Mouse (Mus musculus): ENCODE results near the gene Sned1.
"Not testable (repeated sequence)": the region's sequence is repeated elsewhere in the genome, so short reads cannot be mapped to it uniquely, and the experiment has no call there.

Sned1 gene

DNA sequence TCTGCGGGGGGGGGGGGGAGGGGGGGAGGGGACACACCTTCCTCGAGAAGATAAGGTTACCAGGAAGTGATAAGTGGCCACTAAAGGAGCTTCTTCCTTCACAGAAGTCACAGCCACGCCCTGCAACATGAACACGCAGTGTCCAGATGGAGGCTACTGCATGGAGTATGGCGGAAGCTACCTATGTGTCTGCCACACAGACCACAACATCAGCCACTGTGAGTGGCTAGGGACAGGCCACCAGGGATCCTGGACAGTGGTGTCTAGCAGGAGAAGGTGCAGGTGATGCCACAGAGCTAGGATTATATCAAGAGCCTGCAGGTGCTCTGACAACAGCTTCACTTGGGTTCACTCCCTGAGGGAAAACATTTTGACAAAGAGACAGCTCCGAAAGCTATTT, 36.1 kb downstream of the Sned1 start:
- ChIA-PET CTCF (interaction anchor here in 2 of 4 experiments (0.7 to 1.6 kb wide), 2 partner anchors 143 kb away, joined by 5 read pairs; no protein-coding TSS in a partner anchor), POLR2A (interaction anchor here in 3 of 4 experiments (0.6 to 2.1 kb wide), 8 partner anchors 8 to 140 kb away, joined by 3 to 10 read pairs (median 3); partner anchors contain the start of gene Sned1 (in 2 of the 3))

DNA sequence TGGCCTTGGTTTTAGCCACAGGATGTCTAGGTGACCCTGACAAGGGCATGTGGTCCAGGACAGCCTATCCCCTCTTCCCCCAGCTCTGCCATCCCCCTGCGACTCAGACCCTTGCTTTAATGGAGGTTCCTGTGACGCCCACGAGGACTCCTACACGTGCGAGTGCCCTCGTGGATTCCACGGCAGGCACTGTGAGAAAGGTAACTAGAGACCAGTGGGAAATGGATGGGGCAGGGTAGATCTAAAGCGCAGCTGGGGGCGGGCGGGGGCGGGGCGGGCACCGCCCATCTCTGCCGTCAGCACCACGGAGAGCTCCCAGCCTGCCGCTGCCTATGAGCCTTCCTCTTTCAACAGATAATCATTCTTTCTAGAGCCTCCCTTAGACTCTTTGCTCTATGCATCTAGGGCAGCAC, 36.8 kb downstream of the Sned1 start:
- CTCF ChIA-PET = interaction anchor here in 3 of 4 experiments (0.6 to 1.6 kb wide), 6 partner anchors 12 to 144 kb away, joined by 3 to 5 read pairs (median 4); no protein-coding TSS in a partner anchor
- POLR2A ChIA-PET = interaction anchor here in 3 of 4 experiments (0.7 to 2.1 kb wide), 10 partner anchors 9 to 239 kb away, joined by 3 to 10 read pairs (median 3); partner anchors contain the start of genes Sned1 (in 2 of the 3), Farp2 (in 1 of the 3) and Ppp1r7 (in 1 of the 3)

DNA sequence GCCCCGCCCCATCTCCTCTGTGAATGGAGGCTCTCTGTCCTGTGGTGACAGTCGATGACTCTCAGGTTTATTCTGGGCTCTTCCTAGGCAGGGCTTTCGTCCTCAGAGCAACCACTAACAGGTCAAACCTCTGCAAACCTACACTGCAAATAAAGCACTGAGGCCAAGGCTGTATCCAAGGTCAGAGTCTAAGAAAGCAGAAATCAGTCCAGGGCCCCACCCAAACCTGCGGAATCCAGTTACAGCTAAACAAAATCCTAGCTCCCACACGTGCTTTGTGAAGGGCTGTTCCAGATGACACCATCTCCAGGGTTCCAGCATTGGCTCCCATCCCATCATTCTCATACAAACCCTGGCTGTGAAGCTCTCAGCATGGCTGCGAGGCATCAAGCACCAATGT, 39.9 kb downstream of the Sned1 start:
- POLR2A ChIA-PET = no interaction called here
- CTCF ChIA-PET = interaction anchor here in 1 of 4 experiments (0.5 kb wide), 1 partner anchor 157 kb away, joined by 3 read pairs; no protein-coding TSS in a partner anchor

DNA sequence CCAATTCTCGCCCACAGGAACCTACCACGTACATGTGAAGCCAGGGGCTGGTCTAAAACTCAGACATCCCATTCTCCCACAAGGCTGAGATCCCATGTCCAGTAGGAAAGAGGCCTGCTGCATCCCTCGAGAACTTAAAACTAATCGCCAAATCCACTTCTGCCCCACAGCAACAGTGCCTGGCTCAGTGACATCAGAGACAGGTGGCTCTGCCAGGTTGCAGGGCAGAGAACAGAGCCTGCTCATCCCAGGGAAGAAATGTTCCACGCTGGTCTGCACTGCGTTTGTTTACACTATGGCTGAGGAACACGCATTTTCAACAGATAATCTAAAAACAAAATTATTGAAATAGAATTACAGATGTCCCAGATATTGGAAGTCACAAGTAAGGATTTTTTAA, 41.4 kb downstream of the Sned1 start:
- CTCF ChIA-PET = no interaction called here
- POLR2A ChIA-PET = no interaction called here

DNA sequence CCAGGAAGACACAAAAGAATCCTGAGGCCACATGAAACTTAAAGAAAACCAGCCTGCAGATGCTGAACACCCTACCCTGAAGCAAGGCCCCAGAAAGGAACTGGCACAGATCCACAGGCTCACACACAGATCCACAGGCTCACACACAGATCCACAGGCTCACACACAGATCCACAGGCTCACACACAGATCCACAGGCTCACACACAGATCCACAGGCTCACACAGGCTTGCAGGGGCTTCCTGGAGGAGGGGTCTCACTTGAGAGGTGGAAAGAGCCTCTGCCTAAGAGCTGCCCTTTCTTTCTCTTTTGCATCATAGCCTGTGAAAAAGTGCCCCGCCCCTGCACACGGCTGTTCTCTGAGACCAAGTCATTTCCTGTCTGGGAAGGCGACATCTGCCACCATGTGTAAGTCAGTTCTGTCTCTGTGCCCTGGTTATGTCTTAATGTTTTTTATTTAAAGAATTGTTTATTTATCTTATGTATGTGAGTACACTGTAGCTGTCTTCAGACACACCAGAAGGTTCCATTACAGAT, 54.1 kb downstream of the Sned1 start:
- ChIA-PET POLR2A (interaction anchor here in 1 of 4 experiments (1.0 kb wide), 1 partner anchor 54 kb away, joined by 3 read pairs; the partner anchor contains the start of gene Sned1), CTCF (interaction anchor here in 1 of 4 experiments (0.6 kb wide), 1 partner anchor 72 kb away, joined by 4 read pairs; no protein-coding TSS in a partner anchor)

DNA sequence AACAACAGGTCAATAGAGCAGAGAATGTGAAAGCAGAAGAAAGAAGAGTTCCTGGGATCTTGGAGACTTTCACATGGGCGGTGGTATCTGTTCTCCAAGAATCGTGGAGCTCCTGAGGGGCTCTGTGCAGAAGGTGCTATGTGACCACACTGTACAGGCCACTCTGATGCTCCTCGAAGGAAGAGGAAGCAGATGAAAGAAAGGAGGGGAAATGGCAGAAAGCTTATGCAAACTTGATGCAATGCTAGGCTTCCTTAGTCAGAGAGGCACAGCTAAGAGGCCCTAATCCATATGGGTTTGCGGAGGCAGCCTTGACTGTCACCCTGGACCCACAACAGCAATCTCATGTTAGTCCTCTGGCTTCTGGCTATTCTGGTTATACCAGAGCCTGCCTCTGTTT, 55.3 kb downstream of the Sned1 start:
- POLR2A ChIA-PET = no interaction called here

DNA sequence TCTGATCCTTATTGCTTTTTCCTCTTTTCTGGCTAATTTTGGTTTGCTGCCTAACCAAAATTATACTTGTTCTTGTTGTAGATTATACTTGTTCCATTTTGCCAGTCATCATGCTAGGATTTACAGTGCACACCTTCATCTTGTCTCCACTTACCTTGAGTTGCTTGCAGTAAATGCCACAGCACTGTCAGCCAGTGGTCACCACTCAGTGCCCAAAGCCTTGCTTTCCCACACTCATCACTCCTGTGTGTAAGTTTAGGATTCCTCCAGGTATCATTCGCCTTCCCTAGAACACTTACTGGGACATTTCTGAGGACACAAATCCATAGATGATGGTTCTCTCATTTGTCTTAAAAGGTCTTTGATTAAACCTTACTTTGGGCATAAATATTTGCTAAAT, 56.0 kb downstream of the Sned1 start:
- CTCF ChIA-PET = no interaction called here
- POLR2A ChIA-PET = interaction anchor here in 1 of 4 experiments (1.9 kb wide), 1 partner anchor 14 kb away, joined by 5 read pairs; the partner anchor contains the start of gene Mterf4

More for the DNA sequence above, 55.3 kb downstream of the Sned1 start:
- CTCF ChIA-PET = no interaction called here

DNA sequence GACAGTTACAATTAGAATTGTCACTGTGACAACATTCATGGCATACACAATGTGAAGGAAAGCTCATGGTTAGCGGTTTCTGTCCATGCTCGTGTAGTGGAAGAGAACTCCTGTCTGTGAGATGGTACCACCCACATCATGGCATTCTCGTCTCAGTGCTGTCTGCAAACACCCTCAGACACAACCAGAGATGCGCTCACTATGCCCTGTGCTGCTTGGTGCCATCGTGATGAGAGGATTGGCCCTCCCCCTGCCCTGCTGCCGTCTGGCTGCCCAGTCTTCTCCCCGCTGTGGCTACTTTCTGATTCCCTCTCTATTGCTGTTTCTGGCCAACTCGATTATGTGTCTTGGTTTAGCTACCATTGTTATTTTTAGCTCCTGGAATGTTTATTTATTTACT, 56.4 kb downstream of the Sned1 start:
- ChIA-PET CTCF (no interaction called here), POLR2A (interaction anchor here in 1 of 4 experiments (1.9 kb wide), 1 partner anchor 13 kb away, joined by 5 read pairs; the partner anchor contains the start of gene Mterf4)

DNA sequence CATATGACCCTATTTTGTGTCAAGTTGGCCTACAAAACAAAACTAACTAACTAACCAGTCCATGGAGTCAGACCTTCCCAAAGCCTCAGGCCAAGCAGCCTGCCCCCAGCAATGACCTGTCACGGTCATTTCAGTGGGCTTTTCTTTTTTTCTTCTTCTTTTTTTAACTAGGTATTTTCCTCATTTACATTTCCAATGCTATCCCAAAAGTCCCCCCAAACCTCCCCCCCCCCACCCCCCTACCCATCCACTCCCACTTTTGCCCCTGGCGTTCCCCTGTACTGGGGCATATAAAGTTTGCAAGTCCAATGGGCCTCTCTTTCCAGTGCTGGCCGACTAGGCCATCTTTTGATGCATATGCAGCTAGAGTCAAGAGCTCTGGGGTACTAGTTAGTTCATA, 58.9 kb downstream of the Sned1 start:
- POLR2A ChIA-PET, CTCF ChIA-PET: not testable (repeated sequence)

DNA sequence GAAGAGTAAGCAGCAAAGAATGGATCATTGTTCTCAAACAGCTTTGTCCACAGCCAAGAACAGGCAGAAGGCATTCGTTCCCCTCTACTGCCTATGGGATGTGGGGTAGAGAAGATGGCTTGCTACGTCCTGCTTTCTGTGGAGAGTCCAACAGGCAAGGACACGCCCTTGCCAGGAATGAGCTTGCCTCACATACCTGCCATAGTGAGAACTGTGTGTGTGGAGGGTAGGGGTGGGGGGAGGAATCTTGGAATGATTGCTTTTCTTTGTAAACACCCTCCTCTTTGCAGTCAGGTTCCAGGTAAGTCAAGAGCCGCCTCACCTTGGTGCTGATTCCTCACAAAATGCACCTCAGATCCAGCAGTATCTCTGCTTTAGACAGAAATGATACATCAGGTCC, 64.2 kb downstream of the Sned1 start:
- ChIA-PET POLR2A (interaction anchor here in 2 of 4 experiments (0.7 to 2.3 kb wide), 5 partner anchors 9 to 211 kb away, joined by 3 to 5 read pairs (median 3); no protein-coding TSS in a partner anchor), CTCF (interaction anchor here in 1 of 4 experiments (0.6 to 0.7 kb wide), 2 partner anchors 12 to 171 kb away, joined by 5 to 7 read pairs; no protein-coding TSS in a partner anchor)

DNA sequence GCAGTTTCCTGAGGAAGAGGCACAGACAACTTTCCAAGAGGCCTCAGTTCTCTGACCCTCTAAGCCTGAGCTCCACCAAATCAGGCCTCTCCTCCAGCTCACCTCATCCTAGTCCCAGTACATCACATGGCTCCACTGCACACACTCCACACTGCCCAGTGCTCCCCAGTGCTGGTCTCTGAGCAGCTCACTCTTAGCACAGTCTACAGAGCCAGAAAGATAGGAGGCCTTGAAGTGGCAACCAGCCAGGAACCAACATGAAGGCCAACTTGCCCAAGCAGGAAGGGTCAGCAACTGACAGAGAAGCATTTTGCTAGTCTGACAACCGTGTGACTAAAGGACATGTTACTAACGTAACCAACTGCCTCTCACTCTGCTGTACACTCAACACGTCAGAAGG, 64.9 kb downstream of the Sned1 start:
- POLR2A ChIA-PET = interaction anchor here in 3 of 4 experiments (0.9 to 1.2 kb wide), 3 partner anchors 63 to 368 kb away, joined by 3 read pairs; no protein-coding TSS in a partner anchor
- CTCF ChIA-PET = no interaction called here

DNA sequence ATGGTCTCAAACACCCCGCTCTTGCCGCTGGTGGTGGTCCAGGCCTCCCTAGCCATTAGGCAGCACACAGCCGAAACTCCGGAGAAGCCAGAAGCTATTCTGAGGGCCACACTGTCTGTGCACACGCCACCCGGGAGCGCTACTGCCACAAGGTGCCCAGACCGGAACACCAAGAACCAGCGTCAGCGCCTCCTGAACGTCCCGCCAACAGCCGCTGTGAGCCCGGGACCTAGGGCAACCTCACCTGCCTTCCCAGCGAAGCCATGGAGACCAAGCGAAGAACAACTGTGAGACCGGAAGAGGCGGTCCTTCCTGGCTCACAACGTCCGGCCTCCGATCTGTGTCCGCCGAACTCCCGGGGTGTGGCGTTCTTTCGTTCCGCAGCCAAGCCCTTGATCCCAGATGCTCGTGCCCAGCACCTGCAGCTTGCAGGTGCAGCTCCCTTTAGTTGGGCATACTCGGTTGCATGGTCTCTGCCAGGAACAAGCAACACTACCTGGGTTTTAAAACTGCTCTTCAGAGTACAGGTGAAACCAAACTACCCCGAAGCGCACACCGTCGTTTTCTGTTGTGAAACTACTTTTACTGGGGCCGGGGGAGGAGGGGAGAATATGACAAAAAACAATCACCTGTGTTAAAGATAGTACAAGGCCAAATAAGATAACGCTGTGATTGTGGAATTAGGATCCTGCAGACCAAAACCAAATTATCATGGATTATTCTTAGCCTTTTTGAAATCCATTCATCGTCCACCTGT, 70.1 kb downstream of the Sned1 start, which contains the start of gene Mterf4:
TSS of gene Mterf4 (minus strand) at position 335 of the 757 bp plus-strand sequence.
- CTCF ChIA-PET = interaction anchor here in 2 of 4 experiments (0.5 to 1.3 kb wide), 2 partner anchors 177 to 222 kb away, joined by 4 to 6 read pairs; no protein-coding TSS in a partner anchor
- POLR2A ChIA-PET = interaction anchor here in 3 of 4 experiments (0.5 to 1.7 kb wide), 21 partner anchors 9 to 363 kb away, joined by 3 to 6 read pairs (median 3); partner anchors contain the start of genes Sned1 (in 2 of the 3), Farp2 (in 1 of the 3), Hdlbp (in 1 of the 3) and Pask (in 1 of the 3)

DNA sequence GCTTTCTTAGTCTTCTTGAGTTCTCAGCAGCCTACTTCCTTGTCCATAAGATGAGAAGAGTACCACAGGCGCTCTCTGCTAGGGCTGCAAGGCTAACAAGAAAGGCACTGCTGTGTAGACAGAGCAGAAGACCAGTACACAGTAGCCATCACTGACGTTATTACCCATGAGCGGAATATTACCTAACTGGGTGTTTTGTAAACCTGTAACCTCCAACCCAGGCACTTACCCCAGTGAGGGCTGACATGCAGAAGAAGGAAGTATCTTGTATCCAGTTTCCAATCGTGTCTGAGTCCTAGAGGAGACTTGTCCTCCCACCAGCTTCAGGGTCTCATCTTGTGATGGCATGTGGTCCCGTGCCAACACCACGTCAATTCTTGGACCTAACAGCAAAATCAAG, 88.3 kb downstream of the Sned1 start:
- POLR2A ChIA-PET = interaction anchor here in 1 of 4 experiments (0.6 kb wide), 1 partner anchor 9 kb away, joined by 3 read pairs; no protein-coding TSS in a partner anchor
- CTCF ChIA-PET = no interaction called here

DNA sequence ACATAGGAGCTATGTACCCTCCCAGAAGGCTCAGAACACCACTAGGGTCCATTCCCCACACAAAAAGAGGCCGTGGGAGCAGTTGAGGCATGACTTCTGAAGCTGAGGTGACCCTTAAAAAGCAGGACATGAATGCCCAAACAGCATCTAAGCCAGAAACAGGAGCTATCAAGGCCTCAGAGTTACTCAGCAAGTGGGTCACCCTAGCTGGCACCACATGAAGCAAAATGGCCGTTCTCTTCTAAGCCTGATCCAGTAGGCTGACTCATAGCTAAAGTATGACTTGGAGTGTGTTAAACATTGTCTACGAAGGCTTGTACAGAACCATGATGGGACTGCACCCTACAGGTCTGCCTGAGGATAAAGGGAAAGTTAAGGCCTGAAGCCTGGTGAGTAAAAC, 90.8 kb downstream of the Sned1 start:
- POLR2A ChIA-PET = interaction anchor here in 2 of 4 experiments (1.0 to 1.9 kb wide), 3 partner anchors 16 to 21 kb away, joined by 3 to 4 read pairs (median 4); partner anchors contain the start of genes Mterf4 (in 1 of the 2) and Ppp1r7 (in 1 of the 2)
- CTCF ChIA-PET = no interaction called here

DNA sequence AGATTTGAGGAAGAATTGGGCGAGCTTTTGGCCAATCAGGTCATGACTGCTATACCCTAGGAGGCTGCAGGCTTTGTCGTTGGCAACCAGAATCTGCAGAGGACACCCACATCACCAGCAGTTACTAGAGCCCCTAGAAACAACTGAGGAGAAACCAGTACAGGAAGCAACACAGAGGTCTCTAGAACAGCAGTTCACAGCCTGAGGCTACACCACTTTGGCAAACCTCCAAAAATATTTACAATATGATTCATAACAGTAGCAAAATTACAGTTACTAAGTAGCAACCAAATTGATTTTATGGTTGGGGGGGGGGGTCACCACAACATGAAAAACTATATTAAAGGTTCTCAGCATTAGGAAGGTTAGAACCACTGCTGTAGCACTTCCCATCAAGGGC, 99.0 kb downstream of the Sned1 start:
- ChIA-PET POLR2A (interaction anchor here in 1 of 4 experiments (1.2 kb wide), 1 partner anchor 9 kb away, joined by 3 read pairs; no protein-coding TSS in a partner anchor), CTCF (no interaction called here)

DNA sequence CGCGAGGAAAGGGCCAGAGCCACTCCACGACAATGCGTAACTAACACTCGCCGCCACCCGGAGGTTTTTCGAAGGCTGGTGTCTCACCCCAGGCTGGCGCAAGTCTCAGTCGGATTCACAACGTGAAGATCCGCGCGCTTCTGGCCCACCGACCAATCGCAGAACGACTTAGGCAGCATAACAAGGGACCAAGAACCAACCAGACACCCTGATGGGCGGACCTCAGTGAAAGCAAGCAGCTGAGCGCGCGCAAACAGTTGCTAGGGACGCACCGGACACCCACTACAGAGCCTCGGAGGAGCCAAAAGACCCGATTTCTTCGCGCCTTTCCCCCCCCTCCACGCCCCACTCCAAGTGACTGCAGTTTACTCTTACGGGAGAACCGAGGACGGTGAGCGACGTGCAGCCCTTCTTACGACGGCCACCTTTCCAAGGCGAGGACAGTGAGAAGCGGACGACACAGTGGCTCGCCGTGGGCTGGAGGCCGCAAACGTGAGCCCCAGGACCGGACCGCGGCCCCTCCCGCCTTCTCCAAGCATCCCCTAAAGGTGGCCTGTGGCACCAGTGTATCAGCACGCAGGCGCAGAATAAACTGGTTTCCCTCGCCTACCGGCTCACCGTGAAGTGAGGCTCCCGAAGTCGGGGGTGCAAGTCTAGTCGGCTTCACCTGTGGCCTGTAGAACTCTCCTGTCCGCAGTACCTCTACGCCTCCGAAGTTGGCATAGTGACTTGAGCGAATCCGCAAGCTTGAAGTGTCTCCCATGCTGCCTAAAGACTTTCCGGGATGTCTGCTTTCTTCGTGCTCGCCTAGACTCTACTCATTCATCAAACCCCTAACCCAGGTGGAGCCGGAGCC, 107.2 kb downstream of the Sned1 start, which contains the start of the genes Ppp1r7 and Pask:
TSS of gene Ppp1r7 (plus strand) at position 207 of the 856 bp plus-strand sequence.
TSS of gene Pask (minus strand) at position 835 of the 856 bp plus-strand sequence.
- CTCF ChIA-PET = interaction anchor here in 3 of 4 experiments (0.6 to 1.0 kb wide), 6 partner anchors 15 to 200 kb away, joined by 3 to 4 read pairs (median 3); no protein-coding TSS in a partner anchor

DNA sequence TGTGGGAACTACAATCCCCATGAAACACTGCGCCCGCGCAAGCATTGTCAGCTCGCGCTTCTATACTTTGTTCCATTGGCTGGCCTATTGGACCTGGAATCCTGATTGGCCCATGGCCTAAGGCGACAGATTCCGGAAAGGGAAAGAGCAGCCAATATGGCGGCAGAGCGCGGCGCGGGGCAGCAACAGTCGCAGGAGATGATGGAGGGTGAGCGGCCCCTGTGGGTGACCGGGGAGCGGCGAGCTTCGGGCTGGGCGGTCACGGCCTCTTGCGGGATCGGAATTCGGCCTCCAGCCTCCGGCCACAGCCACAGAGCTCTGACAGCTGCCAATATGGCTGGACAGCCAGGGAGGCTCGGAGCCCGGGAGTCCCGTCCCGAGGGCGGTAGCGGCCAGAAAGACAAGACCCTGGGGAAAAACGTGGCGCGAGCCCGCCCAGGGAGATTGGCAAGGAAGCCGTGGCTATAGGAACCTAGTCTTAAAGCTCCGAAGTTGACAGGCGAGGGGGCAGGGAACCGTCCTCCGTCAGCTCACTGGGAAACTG, 107.9 kb downstream of the Sned1 start:
- ChIA-PET POLR2A (interaction anchor here in 3 of 4 experiments (0.5 to 2.6 kb wide), 45 partner anchors 9 to 481 kb away, joined by 3 to 19 read pairs (median 4); partner anchors contain the start of genes Dtymk (in 2 of the 3), Farp2 (in 2 of the 3), D2hgdh (in 1 of the 3) and Hdlbp (in 1 of the 3)), CTCF (interaction anchor here (0.5 to 1.0 kb wide), 6 partner anchors 14 to 341 kb away, joined by 3 to 6 read pairs (median 3); no protein-coding TSS in a partner anchor)

More for the DNA sequence above, 107.2 kb downstream of the Sned1 start, which contains the start of the genes Ppp1r7 and Pask:
- POLR2A ChIA-PET = interaction anchor here in 3 of 4 experiments (0.5 to 2.6 kb wide), 45 partner anchors 9 to 482 kb away, joined by 3 to 19 read pairs (median 4); partner anchors contain the start of genes Dtymk (in 2 of the 3), Farp2 (in 2 of the 3), Sned1 (in 2 of the 3) and D2hgdh (in 1 of the 3)

Data from embryonic stem cell, embryonic (primary cell).